Mouse (Mus musculus) embryonic facial prominence, embryonic 14.5 days (tissue): Measurements from ENCODE around the gene Ift52. TPM values are rescaled to one million over a fixed set of nuclear protein-coding genes. Genes with fewer than 3 reads are reported as not detected.

Source experiments
- ATAC-seq: fragments of 200-750 bp; cut with Nextera tagmentation; 2 replicates; pipeline ENCODE4 v1.8.0; 2017; ENCODE audit warnings: low read depth, moderate number of reproducible peaks, moderate TSS enrichment
- DNase-seq: peaks from one replicate; pipeline ENCODE4 v3.0.0-alpha.2; 2015; ENCODE audit warnings: low spot score
- H3K27ac ChIP-seq: fragments of 300-500 bp; sonication (generic); replicated peaks from 2 replicates; pipeline ENCODE4 v1.5.1; 2014; ENCODE audit warnings: low read depth, mild to moderate bottlenecking, low read length, moderate library complexity
- H3K27me3 ChIP-seq: fragments of 300-500 bp; sonication (generic); replicated peaks from 2 replicates; pipeline ENCODE4 v1.6.1; 2014; ENCODE audit warnings: low read length; ENCODE audit not compliant: control insufficient read depth, insufficient read depth
- H3K36me3 ChIP-seq: fragments of 300-500 bp; sonication (generic); 2 replicates; pipeline ENCODE4 v1.6.1; 2014; ENCODE audit warnings: low read length, mixed read lengths; ENCODE audit not compliant: control insufficient read depth, insufficient read depth
- H3K4me1 ChIP-seq: fragments of 300-500 bp; sonication (generic); 2 replicates; pipeline ENCODE4 v1.6.1; 2014; ENCODE audit warnings: antibody characterized with exemption, low read length; ENCODE audit not compliant: control insufficient read depth, insufficient read depth
- H3K4me2 ChIP-seq: fragments of 300-500 bp; sonication (generic); 2 replicates; pipeline ENCODE4 v1.6.1; 2014; ENCODE audit warnings: low read depth, mild to moderate bottlenecking, low read length, moderate library complexity, mixed read lengths
- H3K4me3 ChIP-seq: fragments of 300-500 bp; sonication (generic); 2 replicates; pipeline ENCODE4 v1.5.1; 2014; ENCODE audit warnings: low read depth, mild to moderate bottlenecking, low read length
- H3K9ac ChIP-seq: fragments of 300-500 bp; sonication (generic); 2 replicates; pipeline ENCODE4 v1.6.1; 2014; ENCODE audit warnings: low read depth, mild to moderate bottlenecking, low read length, moderate library complexity, mixed read lengths
- H3K9me3 ChIP-seq: fragments of 300-500 bp; sonication (generic); 2 replicates; pipeline ENCODE4 v1.6.1; 2016; ENCODE audit warnings: low read length; ENCODE audit not compliant: control insufficient read depth
- WGBS: fragments of 180-500 bp; shearing (Covaris S2); extraction: QIAGEN DNeasy Blood & Tissue Kit; methylation state at CpG from one replicate; pipeline ENCODE4 v1.1.7; 2014; 5-methylcytosine and 5-hydroxymethylcytosine counted together
- polyA plus RNA-seq: library from polyadenylated mRNA; unstranded; fragments of >200 nt; fragmentation: Nextera tagmentation; extraction: Ambion mirVana; gene quantifications from 2 replicates; pipeline ENCODE4 v1.2.1, GENCODE M21; 2014

Gene Ift52
- polyA plus RNA-seq, 1 experiment from 2014 or later, result 40.6 TPM

- H3K4me3 ChIP-seq, result peak overlapping the region; percentile 22; the same call in 1 of the 2 replicates
- H3K9ac ChIP-seq, result no peak overlapping the region
Measured at GRCm38 (mm10) chr2:162998528-162999230, 18.5 kb upstream of the Ift52 start.

GRCm38 (mm10) chr2:162999744-163000143 is 17.4 kb upstream of the Ift52 start:
- Histone ChIP-seq H3K9ac (no peak overlapping the region), H3K4me3 (no peak overlapping the region), H3K4me2 (no peak overlapping the region), H3K27me3 (no peaks in the 10 kb centered on the region), H3K9me3 (no peaks in the 10 kb centered on the region), H3K4me1 (no peaks in the 10 kb centered on the region), H3K27ac (no peak overlapping the region), H3K36me3 (no peaks in the 10 kb centered on the region)
- DNase-seq (peak; percentile 37), ATAC-seq (no peak)
- WGBS, result 37% methylated on average over 3 of the region's 3 CpGs

More at GRCm38 (mm10) chr2:162998528-162999230, 18.5 kb upstream of the Ift52 start:
- Histone ChIP-seq H3K4me2 (peak overlapping the region; percentile 50), H3K27ac (no peak overlapping the region), H3K36me3 (no peaks in the 10 kb centered on the region), H3K27me3 (no peaks in the 10 kb centered on the region), H3K4me1 (no peaks in the 10 kb centered on the region), H3K9me3 (no peaks in the 10 kb centered on the region)
- DNase-seq (peak; percentile 66), ATAC-seq (peak; percentile 75; the same call in 1 of the 2 replicates)
- 37% methylated on average over 18 of the region's 18 CpGs for WGBS

- Histone ChIP-seq H3K9ac (no peak overlapping the region), H3K9me3 (no peaks in the 10 kb centered on the region), H3K4me3 (no peak overlapping the region), H3K4me2 (no peak overlapping the region), H3K36me3 (no peaks in the 10 kb centered on the region), H3K27ac (no peak overlapping the region), H3K4me1 (no peaks in the 10 kb centered on the region), H3K27me3 (no peaks in the 10 kb centered on the region)
- ATAC-seq (no peak), DNase-seq (no peak)
- WGBS, result 95% methylated on average over 1 of the region's 1 CpGs
Measured at GRCm38 (mm10) chr2:163001071-163001470, 16.1 kb upstream of the Ift52 start.

- no peak for DNase-seq
- H3K27ac ChIP-seq, result no peak overlapping the region
- no peak overlapping the region for H3K9ac ChIP-seq
- H3K4me1 ChIP-seq, result no peaks in the 10 kb centered on the region
- H3K4me3 ChIP-seq, result no peak overlapping the region
- no peaks in the 10 kb centered on the region for H3K36me3 ChIP-seq
- no peak for ATAC-seq
- no peaks in the 10 kb centered on the region for H3K9me3 ChIP-seq
- no peak overlapping the region for H3K4me2 ChIP-seq
- H3K27me3 ChIP-seq, result no peaks in the 10 kb centered on the region
- WGBS, result 82% methylated on average over 4 of the region's 4 CpGs
Measured at GRCm38 (mm10) chr2:163007299-163007698, 9.9 kb upstream of the Ift52 start.

- no peaks in the 10 kb centered on the region for H3K4me1 ChIP-seq
- H3K36me3 ChIP-seq, result peaks cover 87% of the 10 kb centered on the region
- no peak for DNase-seq
- ATAC-seq, result no peak
- H3K4me3 ChIP-seq, result no peak overlapping the region
- H3K27ac ChIP-seq, result no peak overlapping the region
- H3K4me2 ChIP-seq, result no peak overlapping the region
- no peaks in the 10 kb centered on the region for H3K27me3 ChIP-seq
- no peak overlapping the region for H3K9ac ChIP-seq
- 84% methylated on average over 5 of the region's 5 CpGs for WGBS
- no peaks in the 10 kb centered on the region for H3K9me3 ChIP-seq
Measured at GRCm38 (mm10) chr2:163031289-163031688, 14.1 kb downstream of the Ift52 start.

GRCm38 (mm10) chr2:163031757-163032156 is 14.6 kb downstream of the Ift52 start:
- H3K27ac ChIP-seq, result no peak overlapping the region
- ATAC-seq (no peak), DNase-seq (no peak)
- H3K36me3 ChIP-seq, result peaks cover 86% of the 10 kb centered on the region
- no peak overlapping the region for H3K4me2 ChIP-seq
- H3K4me1 ChIP-seq, result no peaks in the 10 kb centered on the region
- H3K27me3 ChIP-seq, result no peaks in the 10 kb centered on the region
- no peak overlapping the region for H3K4me3 ChIP-seq
- no peak overlapping the region for H3K9ac ChIP-seq
- 81% methylated on average over 2 of the region's 2 CpGs for WGBS
- H3K9me3 ChIP-seq, result no peaks in the 10 kb centered on the region

GRCm38 (mm10) chr2:163032622-163033021 is 15.5 kb downstream of the Ift52 start:
- DNase-seq, result peak; percentile 24
- H3K36me3 ChIP-seq, result peaks cover 91% of the 10 kb centered on the region
- H3K4me2 ChIP-seq, result no peak overlapping the region
- no peak overlapping the region for H3K27ac ChIP-seq
- no peak overlapping the region for H3K4me3 ChIP-seq
- no peaks in the 10 kb centered on the region for H3K4me1 ChIP-seq
- WGBS, result 15% methylated on average over 4 of the region's 4 CpGs
- no peaks in the 10 kb centered on the region for H3K9me3 ChIP-seq
- H3K27me3 ChIP-seq, result no peaks in the 10 kb centered on the region
- no peak overlapping the region for H3K9ac ChIP-seq
- no peak for ATAC-seq

GRCm38 (mm10) chr2:163039940-163040339 is 22.8 kb downstream of the Ift52 start:
- no peak for DNase-seq
- WGBS, result 83% methylated on average over 7 of the region's 7 CpGs
- Histone ChIP-seq H3K27me3 (no peaks in the 10 kb centered on the region), H3K9ac (no peak overlapping the region), H3K4me2 (no peak overlapping the region), H3K4me1 (no peaks in the 10 kb centered on the region), H3K36me3 (peaks cover 86% of the 10 kb centered on the region), H3K9me3 (no peaks in the 10 kb centered on the region), H3K27ac (no peak overlapping the region), H3K4me3 (no peak overlapping the region)
- ATAC-seq, result no peak

- peak overlapping the region; percentile 51 for H3K4me2 ChIP-seq
- no peaks in the 10 kb centered on the region for H3K9me3 ChIP-seq
- no peak overlapping the region for H3K27ac ChIP-seq
- peak overlapping the region; percentile 22; the same call in 1 of the 2 replicates for H3K4me3 ChIP-seq
- WGBS, result 2% methylated on average over 10 of the region's 10 CpGs
- no peaks in the 10 kb centered on the region for H3K4me1 ChIP-seq
- H3K9ac ChIP-seq, result no peak overlapping the region
- H3K36me3 ChIP-seq, result peaks cover 40% of the 10 kb centered on the region
- ATAC-seq (peak; percentile 55; the same call in 1 of the 2 replicates), DNase-seq (peak; percentile 87)
- H3K27me3 ChIP-seq, result no peaks in the 10 kb centered on the region
Measured at GRCm38 (mm10) chr2:163048125-163048524, 31.0 kb downstream of the Ift52 start.
